Mouse (Mus musculus): ENCODE data around the gene Hyal5.

The Hyal5 gene

GRCm38 (mm10) chr6:24857697-24858096 lies at the start of gene Hyal5:
Gene Hyal5, plus strand, starts transcription at chr6:24857997.
- no peak for DNase-seq (ENCODE audit: low spot score in 2 of 2)

- no peak for DNase-seq (ENCODE audit: low spot score in 2 of 2)
These were observed 35.7 kb upstream of the Hyal5 start for GRCm38 (mm10) chr6:24822070-24822469.

- no peak for DNase-seq (ENCODE audit: low spot score in 2 of 2)
These were observed 2.5 kb downstream of the Hyal5 start for GRCm38 (mm10) chr6:24860320-24860719.

- DNase-seq (ENCODE audit: low spot score in 2 of 2), result no peak
These were observed 5.9 kb downstream of the Hyal5 start for GRCm38 (mm10) chr6:24863649-24864048.

GRCm38 (mm10) chr6:24894146-24894873 lies 36.5 kb downstream of the Hyal5 start:
- peak in 1 of 2 experiments; percentile 1 for DNase-seq (ENCODE audit: low spot score in 2 of 2)

- DNase-seq (ENCODE audit: low spot score in 2 of 2), result no peak
These were observed 37.0 kb downstream of the Hyal5 start for GRCm38 (mm10) chr6:24894874-24895183.

GRCm38 (mm10) chr6:24905101-24905500 lies 47.3 kb downstream of the Hyal5 start:
- no peak for DNase-seq (ENCODE audit: low spot score in 2 of 2)

- no peak for DNase-seq (ENCODE audit: low spot score in 2 of 2)
These were observed 50.0 kb downstream of the Hyal5 start for GRCm38 (mm10) chr6:24907824-24908223.

- DNase-seq (ENCODE audit: low spot score in 2 of 2), result no peak
These were observed 52.4 kb downstream of the Hyal5 start for GRCm38 (mm10) chr6:24910016-24910727.

- DNase-seq (ENCODE audit: low spot score in 2 of 2), result no peak
These were observed 52.9 kb downstream of the Hyal5 start for GRCm38 (mm10) chr6:24910728-24911105.

- no peak for DNase-seq (ENCODE audit: low spot score in 2 of 2)
These were observed 55.8 kb downstream of the Hyal5 start for GRCm38 (mm10) chr6:24913591-24913990.

GRCm38 (mm10) chr6:24925076-24925785 lies 67.4 kb downstream of the Hyal5 start:
- no peak for DNase-seq (ENCODE audit: low spot score in 2 of 2)
